Mouse (Mus musculus) kidney, postnatal 4 days (tissue): ENCODE results near the gene Bcan.

Source experiments
- DNase-seq, 2 experiments: peaks; one replicate each; pipeline ENCODE4 v3.0.0; 2021; ENCODE audit warnings: mixed read lengths in 2 of 2

Gene Bcan

GRCm38 (mm10) chr3:87972203-87972664 lies 27.8 kb downstream of the Bcan start:
- peak in 1 of 2 experiments; percentile 59 for DNase-seq

DNA sequence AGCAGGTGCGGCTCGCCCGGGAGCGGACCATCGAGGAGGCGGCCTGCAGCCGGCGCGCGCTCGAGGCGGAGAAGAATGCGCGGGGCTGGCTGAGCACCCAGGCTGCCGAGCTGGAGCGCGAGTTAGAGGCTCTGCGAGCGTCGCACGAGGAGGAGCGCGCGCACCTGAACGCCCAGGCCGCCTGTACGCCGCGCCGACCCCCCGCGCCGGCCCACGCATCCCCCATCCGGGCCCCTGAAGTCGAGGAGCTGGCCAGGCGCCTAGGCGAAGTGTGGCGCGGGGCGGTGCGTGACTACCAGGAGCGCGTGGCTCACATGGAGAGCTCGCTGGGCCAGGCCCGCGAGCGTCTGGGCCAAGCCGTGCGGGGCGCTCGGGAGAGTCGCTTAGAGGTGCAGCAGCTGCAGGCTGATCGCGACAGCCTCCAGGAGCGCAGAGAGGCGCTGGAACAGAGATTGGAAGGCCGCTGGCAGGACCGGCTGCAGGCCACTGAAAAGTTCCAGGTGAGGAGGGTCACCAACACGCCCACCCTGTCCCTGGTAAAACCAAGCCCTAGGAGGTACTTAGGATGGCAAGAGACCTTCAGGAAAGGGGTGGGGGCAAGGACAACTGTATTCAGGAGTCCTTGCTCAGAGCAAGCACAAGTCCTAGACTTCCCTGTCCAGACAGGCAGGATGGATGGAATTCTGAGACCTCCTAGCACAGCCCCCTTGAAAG lies 28.4 kb downstream of the Bcan start:
- peak in 1 of 2 experiments; percentile 61 for DNase-seq

DNA sequence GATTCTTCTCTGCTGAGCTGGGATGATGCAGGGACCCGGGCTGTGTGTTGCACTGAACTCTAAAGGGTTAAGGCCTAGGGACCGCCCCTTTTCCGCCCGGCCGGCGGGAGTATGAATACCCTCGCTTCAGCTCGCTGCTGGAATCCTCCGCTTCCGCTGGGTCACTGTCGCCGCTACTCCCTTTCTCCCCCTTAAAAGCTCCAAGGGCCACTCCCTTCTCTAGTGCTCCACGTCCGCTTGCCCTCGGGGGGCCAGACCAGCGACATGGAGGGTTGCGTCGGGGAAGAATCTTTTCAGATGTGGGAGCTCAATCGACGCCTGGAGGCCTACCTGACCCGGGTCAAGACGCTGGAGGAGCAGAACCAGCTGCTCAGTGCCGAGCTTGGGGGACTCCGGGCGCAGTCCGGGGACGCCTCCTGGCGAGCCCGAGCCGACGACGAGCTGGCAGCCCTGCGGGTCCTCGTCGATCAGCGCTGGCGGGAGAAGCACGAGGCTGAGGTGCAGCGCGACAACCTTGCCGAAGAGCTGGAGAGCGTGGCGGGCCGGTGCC lies 29.0 kb downstream of the Bcan start, which contains the start of gene Nes:
Nes (plus strand) TSS at position 140 of the 550 bp plus-strand sequence.
- peak; percentile 89 to 93 for DNase-seq

- peak; percentile 73 to 80 for DNase-seq
These were observed 29.7 kb downstream of the Bcan start for GRCm38 (mm10) chr3:87970184-87970938.

DNA sequence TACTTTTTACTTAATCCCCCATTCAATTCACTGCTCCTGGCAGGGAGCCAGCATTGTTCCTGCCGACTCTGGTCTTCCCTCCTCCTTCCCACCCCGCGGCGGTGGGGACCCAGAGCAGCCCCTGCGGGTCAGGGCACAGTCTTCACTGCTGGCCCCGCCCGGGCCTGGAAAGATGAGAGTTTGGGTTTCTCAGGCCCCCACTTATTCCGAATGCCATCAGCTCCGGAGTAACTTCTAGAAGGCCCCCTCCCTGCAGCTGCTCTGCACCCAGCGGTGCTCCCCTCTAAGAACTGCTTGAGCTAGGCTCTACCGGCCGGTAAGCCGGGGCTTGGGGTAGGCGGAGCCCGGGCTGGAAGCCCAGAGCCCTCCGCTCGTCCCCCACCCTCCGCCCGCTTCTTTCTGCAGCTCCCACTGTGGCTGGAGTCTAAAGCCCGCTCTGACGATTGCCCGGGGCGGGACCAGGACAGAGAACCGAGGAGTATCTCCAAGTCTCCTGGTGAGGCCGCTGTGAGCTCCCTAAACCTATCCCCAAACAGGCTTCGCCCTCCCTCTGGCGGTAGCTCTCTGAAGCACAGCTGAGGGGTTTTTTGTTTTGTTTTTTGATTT lies 39.3 kb downstream of the Bcan start:
- peak; percentile 95 to 97 for DNase-seq

- peak in 1 of 2 experiments; percentile 13 for DNase-seq
These were observed 39.8 kb downstream of the Bcan start for GRCm38 (mm10) chr3:87960191-87960585.

GRCm38 (mm10) chr3:87959371-87959770 lies 40.7 kb downstream of the Bcan start:
- DNase-seq = no peak

DNA sequence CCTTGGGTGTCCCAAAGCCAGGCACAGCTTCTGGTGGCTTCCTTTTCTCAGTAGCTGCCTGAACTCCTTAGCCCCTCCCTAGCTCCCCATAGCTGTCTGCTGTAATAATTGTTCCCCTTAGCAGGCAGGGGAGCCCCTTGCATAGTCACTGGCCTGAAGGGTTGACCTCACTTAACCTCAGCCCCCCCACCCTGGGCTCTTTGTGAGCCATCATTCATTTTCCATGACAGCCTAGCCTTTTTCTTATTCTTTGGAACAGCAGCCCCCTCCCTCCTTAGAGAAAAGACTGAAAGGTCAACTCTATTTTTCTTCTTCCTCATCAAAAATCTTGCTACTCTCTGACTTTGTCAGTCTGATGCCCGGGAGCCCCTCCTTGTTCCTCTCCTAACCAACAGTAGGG lies 41.1 kb downstream of the Bcan start:
- no peak for DNase-seq

- DNase-seq = peak in 1 of 2 experiments; percentile 38
These were observed 41.6 kb downstream of the Bcan start for GRCm38 (mm10) chr3:87958476-87958875.

DNA sequence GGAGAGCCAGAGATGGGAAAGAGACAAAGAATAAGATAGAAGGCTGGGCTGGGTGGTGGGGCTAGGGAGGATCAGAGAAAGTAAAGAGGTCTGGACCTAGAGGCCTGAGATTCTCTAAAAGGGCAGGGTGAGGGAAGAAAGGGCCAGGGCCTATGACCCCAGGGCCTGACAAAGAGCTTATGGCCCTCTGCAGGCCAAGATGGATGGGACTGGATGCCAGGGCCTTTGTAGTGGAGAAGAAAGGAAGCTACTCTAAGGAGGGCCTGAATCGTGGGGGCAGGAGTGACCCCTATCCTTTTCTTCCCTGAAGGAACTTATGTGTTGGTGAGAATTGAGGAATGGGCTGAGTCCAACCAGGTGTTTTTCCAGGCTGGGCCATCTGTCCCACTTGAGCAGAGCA lies 42.0 kb downstream of the Bcan start:
- no peak for DNase-seq

DNA sequence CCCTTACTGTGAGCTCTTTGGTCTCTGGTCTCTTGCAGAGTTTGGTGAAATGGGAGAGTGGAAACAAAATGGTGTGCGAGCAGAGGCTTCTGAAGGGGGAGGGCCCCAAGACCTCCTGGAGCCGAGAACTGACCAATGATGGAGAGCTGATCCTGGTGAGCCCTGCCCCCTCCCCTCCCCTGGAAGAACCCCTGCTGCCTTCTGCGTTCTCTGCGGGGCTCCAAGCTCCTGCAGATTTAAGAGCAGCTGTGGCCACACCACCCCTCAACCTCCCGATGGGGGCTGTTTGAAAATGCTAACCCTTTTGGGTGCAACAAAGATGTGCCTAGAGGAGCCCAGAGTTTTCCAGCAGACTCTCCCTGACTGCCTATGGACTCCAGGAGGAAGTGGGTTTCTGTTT lies 47.6 kb downstream of the Bcan start:
- DNase-seq = peak; percentile 67 to 78

- DNase-seq = no peak
These were observed 48.1 kb downstream of the Bcan start for GRCm38 (mm10) chr3:87951946-87952345.

DNA sequence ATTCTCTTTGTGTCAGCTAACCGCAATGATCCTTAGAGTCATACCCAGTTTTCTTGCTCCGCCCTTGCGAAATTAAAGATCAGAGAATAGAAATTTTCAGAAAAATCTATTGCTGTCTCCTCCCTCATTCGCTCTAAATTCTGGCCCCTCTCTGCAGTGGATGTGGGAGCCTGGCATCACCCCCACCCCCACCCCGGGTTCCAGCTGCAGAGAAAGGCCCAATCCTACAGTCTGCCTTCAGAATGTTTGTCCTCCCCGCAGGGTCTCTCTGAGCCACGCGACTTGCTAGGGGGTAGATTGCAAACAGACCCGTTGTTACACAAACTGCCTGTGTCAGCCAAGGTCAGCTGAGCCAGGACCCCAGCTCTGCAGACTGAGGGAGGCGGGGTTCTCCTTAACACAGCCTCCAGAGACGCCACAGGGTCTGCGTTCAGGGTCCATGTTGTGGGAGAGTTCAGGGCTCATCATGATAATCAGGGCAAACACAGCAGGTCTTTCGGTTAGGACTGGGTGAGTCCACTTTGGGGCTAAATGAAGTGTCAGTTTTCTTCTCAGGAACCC lies 50.0 kb downstream of the Bcan start:
- no peak for DNase-seq

- DNase-seq = no peak
These were observed 50.6 kb downstream of the Bcan start for GRCm38 (mm10) chr3:87949266-87949954.

DNA sequence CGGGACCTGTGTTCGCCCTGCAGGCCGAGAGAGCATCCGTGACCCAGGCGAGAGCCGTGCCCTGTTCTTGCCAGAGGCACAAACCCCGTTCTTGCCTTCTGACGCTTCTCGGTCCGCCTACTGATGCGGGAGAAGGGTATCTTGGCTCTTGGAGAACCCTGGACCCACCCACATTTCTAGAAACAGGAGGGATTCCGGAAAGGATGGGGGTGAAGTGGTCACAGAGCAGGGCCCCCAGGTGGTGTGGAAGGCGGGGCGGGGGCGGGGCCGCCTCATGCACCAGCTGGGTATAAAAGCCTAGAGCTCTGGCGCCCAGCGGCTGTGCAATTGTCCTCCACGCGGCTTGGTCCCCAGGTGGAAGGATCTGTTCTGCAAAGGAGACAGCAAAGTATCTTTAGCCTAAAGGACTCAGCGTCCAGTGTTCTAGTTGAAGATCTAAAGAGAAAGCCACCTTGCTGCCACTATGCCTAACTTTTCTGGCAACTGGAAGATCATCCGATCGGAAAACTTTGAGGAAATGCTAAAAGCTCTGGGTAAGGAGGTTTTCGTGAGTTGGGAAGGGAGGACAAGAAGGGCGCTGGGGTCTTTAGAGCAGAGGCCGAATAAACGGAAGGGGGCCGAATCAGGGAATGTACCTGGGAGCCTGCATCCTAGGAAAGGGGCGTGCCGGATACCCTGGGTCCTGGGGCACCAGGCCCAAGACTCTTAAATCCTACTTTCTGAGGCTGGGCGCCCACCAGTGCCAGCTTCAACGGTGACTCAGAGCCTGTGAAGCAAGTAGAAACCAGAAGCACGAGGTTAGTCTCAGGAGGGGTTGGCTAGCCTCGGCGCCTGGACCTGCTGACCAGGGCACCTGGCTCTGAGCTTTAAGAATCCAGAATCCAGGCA lies 51.4 kb downstream of the Bcan start, which contains the start of gene Crabp2:
Crabp2 (plus strand) TSS at position 289 of the 888 bp plus-strand sequence.
- DNase-seq = peak in 1 of 2 experiments; percentile 50

DNA sequence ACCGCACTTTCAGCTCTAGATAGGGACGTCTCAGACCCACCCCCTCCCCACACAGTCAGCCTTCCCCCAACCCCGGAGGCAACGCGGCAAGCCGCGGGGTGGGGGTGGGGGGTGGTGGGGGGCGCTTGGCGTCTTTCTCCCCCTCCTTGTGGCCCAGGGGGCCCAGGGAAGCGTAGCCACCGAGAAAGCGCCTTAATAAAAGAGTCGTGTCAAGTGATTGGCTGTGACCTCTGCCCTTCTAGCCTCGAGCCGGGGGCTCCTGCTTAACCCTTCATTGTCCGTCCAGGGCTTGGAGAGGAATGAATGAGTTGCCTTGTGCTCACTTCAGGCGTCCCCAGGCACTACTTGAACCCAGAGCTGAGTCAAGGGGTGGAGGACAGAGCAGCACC lies 52.2 kb downstream of the Bcan start:
- no peak for DNase-seq

GRCm38 (mm10) chr3:87947056-87947810 lies 52.8 kb downstream of the Bcan start:
- peak; percentile 48 to 56 for DNase-seq

GRCm38 (mm10) chr3:87946541-87946860 lies 53.5 kb downstream of the Bcan start:
- DNase-seq = no peak

GRCm38 (mm10) chr3:87945781-87946540 lies 54.1 kb downstream of the Bcan start:
- DNase-seq = no peak
